Mouse (Mus musculus) effector memory CD4-positive, alpha-beta T cell, adult 7 months (primary cell): ENCODE data around the gene Smco3. TPM values are rescaled to one million over a fixed set of nuclear protein-coding genes. Genes with fewer than 3 reads are reported as not detected.

ENCODE experiments used
- polyA plus RNA-seq: library from polyadenylated mRNA; unstranded; fragments of 100-300 nt; shearing (Covaris generic); gene quantifications from one replicate; pipeline ENCODE4 v1.2.1, GENCODE M21; 2017

Smco3 gene
- not detected for polyA plus RNA-seq

DNA sequence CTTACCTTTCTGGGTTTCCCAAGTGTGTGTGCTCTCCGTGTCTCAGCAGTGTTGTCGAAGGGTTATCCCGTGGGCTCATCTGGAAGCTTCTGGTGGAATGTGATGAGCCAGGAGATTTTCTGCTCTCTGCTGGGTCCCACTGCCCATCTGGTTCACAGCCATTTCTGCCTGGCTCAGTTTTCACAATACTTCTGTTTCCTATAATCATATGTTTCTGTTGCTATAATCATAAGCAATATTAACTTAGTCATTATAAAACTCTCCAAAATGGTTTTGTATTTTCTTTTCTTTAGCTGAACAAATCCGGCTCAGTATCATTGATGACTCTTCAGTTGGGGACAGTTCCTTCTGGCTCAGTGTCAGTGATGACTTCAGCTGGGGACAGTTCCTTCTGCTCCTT, at the start of gene Smco3:
Gene Smco3, minus strand, starts transcription at position 101 of the 400 bp plus-strand sequence.

DNA sequence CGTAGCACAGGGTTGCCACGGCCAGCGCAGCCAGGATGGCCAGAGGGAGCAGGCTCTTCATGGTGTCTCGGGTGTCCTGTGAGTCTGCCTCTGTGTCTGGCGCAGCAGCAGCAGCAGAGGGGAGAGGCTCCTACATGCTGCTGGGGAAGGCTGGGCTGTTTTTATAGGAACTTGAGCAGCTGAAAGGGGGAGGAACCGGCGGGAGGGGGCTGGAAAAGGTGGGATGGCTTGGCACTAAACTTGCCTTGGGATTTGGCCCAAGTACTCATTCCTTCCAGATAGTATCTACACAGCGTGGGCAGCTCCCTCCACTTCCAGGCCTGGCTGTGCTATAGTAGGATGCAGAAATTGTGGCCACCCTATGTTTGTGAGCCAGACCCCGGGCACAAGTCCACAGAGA, 40.4 kb upstream of the Smco3 start, which contains the start of gene Mgp:
Gene Mgp, minus strand, starts transcription at position 154 of the 400 bp plus-strand sequence.

DNA sequence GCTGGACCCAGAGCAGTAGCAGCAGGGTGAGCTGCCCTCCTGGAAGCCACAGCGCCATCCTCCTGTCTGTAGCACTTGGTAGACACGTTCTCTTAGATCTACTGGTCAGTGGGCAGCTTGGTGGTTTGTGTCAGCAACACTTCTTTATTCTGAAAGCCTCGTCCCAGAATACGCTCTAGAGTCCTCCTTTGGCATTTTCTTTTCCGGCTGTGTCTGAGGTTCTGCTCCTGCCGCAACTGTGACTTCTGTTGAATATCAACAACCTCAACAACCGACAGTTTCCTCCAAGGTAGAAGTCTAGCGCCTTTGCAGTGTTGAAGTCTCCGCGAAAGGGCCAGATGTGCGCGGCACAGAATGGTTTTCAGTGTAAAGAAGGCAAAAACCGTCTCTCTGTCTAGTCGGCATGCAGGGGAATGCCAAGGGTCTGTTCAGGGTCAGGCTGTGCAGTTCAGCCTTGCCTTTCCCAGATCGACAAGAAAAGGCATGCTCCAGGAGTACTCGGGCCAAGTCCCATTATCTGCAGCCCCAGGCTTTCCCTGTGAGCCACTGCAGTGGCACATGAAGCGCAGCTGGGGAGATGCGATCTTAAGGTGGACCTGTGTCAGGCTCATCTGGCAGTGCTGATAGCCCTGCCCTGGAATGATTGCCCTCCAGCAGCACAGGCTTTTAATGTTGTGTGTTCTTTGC, 22.1 kb upstream of the Smco3 start, which contains the start of gene Art4:
Gene Art4, minus strand, starts transcription at position 548 of the 687 bp plus-strand sequence.

DNA sequence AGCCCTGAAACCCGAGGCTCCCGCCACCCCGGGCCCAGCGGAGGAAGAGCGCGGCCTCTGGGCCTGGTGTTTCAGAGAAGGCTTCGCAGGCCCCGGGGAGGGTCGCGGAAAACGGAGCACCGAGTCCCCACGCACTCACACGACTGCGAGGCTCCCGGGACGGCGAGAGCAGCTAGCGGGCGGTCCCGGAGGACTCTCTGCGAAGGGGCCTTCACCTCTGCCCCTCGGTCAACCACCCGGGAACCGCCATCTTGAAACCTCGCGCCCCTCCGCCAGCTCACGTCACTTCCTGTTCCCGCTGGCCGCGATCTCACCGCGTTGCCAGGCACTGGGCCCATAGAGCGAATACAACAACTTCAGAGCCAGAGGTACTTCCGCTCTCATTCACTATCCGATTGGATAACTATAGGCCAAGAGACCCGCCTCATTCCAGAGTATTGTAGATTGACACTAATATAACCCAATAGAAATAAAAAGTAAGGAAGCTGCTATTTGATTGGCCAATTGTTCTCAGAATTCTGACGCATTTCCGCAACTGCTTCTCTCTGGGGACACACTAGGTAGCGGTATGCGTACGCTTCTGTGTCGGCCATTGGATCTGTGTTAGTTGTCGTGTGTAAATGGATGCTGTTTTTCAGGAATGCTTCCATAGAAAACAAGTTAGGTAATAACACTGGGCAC, 7.2 kb downstream of the Smco3 start, which contains the start of gene Wbp11:
Gene Wbp11, minus strand, starts transcription at position 353 of the 681 bp plus-strand sequence.

DNA sequence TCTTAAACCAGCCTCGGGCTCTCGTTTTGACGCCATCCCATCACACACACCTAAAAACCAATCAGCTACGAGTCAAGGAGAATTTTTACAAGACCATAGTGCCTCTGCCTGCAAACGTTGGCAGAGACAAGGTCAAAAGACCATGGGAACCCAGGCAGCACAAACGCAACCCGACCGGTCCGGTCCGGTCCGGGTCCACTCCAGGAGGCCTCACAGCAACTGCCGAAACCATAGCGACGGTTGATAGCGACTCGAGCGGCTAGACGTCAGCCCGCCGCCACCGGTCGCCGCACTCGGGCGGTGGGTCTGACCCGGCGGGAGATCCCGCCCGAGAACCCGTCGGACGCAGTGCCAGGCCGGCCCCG, 7.8 kb downstream of the Smco3 start, which contains the start of gene BC049715:
Gene BC049715, plus strand, starts transcription at position 111 of the 365 bp plus-strand sequence.

DNA sequence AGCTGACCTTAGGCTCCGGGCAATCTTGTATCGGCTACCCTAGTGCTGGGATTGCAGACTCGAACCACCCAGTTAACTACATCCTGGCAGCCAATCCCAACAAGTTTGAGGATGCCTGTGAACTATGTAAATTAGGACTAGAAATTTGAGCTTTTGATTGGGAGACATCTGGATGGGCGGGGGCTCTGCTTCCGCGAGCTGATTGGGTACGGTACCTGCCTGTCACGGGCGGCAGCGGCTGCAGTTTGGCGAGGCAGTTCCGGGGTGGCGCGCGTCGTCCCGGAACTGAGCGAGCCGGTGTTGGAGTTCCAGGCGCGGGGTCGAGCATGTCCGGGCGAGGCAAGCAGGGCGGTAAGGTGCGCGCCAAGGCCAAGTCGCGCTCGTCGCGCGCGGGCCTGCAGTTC, 27.2 kb downstream of the Smco3 start, which contains the start of gene H2afj:
Gene H2afj, plus strand, starts transcription at position 231 of the 404 bp plus-strand sequence.

DNA sequence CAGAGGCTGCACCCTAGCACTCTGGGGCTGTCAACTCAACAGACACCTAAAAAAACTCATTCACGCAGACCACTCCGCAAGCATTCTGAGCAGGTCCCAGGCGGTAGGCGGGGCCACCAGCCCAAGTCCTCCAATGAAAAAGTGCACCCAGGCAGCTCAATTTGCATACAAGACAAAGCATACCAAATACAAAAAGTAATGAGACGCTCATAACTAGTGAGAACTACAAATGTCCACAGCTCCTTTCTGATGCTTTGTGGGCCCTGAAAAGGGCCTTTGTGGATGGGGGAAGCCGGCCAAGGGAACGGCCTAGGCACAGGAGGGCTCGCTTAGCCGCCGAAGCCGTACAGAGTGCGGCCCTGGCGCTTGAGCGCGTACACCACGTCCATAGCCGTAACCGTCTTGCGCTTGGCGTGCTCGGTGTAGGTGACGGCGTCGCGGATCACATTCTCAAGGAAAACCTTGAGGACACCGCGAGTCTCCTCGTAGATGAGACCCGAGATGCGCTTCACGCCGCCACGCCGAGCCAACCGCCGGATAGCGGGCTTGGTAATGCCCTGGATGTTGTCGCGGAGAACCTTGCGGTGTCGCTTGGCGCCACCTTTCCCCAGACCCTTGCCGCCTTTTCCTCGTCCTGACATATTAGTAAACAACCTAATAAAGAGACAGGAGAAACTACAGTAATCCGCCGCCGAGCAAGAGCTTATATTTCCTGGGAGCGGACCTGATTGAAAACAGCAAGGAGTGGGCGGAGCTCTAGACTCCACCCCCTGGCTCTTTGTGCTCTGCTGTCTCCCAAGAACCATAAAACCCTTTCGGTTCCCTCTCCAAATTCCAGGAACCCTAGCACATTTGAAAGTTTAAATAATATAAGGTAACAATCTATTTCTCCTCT, 31.3 kb downstream of the Smco3 start, which contains the start of gene Hist4h4:
Gene Hist4h4, minus strand, starts transcription at position 677 of the 895 bp plus-strand sequence.

DNA sequence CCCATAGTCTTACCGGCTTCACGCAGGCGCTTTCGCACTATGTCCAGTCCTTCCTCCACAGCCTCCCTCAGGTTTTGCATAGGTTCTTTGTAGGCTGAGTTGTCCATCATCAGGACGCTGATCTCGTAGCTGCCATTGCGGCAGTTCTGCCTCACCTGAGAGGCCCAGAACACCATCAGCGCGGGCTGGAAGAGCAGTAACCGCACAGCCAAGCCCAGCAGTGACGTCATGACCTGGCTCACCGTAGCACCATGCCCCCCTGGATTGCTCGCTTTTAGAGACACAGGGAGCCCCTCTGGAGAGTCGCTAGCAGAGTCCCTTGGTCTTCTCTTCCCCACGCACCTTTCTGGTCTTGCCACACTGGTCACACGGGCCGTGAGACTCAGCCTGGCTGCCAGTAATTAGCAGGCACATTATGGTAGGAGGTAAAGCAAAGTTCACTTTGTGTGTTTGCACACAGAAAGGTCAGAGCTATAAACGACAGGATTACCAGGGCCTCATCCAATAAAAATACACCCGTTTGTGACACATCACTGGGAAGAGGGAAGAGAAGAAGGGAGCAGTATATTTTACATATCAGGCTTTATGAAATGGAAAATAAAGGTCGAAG, 53.8 kb downstream of the Smco3 start, which contains the start of gene Gucy2c:
Gene Gucy2c, minus strand, starts transcription at position 389 of the 610 bp plus-strand sequence.

Other genes with a start within 250 kb of the Smco3 start
- 0.49 TPM for gene Plbd1, start 173.5 kb downstream of the Smco3 start, polyA plus RNA-seq
- gene Gucy2c, start 53.7 kb downstream of the Smco3 start, polyA plus RNA-seq: not detected
- 0.48 TPM for gene Hist4h4, start 31.0 kb downstream of the Smco3 start, polyA plus RNA-seq
- 198 TPM for gene H2afj, start 27.2 kb downstream of the Smco3 start, polyA plus RNA-seq
- gene BC049715, start 7.8 kb downstream of the Smco3 start, polyA plus RNA-seq: 3.0 TPM
- gene Wbp11, start 7.2 kb downstream of the Smco3 start, polyA plus RNA-seq: 166 TPM
- gene Art4, start 22.3 kb upstream of the Smco3 start, polyA plus RNA-seq: 0.34 TPM
- not detected for gene Mgp, start 40.4 kb upstream of the Smco3 start, polyA plus RNA-seq
- gene Erp27, start 86.7 kb upstream of the Smco3 start, polyA plus RNA-seq: not detected
- 0.38 TPM for gene Pde6h, start 88.4 kb upstream of the Smco3 start, polyA plus RNA-seq
- gene Arhgdib, start 106.4 kb upstream of the Smco3 start, polyA plus RNA-seq: 1,465 TPM